ENCODE assay signal across 9 mouse cellular contexts in genomic region chr15:102376453-102377162, GRCm38 (mm10). TPM values are rescaled to one million over a fixed set of nuclear protein-coding genes. Genes with fewer than 3 reads are reported as not detected.
A peak's percentile ranks its signal among the peaks of the same experiment; 100 is the strongest.
DNase-seq lines count a peak whose midpoint lies in the region; ATAC-seq and TF ChIP-seq lines count a peak whose summit lies in the region.
"Had no signal": no experiment of that assay in that cellular context is flagged by ENCODE, and none has a peak within 500 bp of the region (broad histone marks: within the 10 kb centered on the region; RNA-seq: fewer than 3 reads in every experiment).

No protein-coding gene starts in this region.

- H3K4me1 ChIP-seq in E14TG2a.4 (replicated peaks; ENCODE audit: low read depth, low read length) = peaks cover 34% of the 10 kb centered on the region
- peaks cover 15% of the 10 kb centered on the region for H3K4me1 ChIP-seq in intestine, embryonic 16.5 days (ENCODE audit: control insufficient read depth, insufficient read depth, low read length)
- peaks cover 17% of the 10 kb centered on the region for H3K4me1 ChIP-seq in lung, embryonic 15.5 days

- H3K36me3 ChIP-seq in E14TG2a.4 (ENCODE audit: insufficient read depth, low read length) = no peaks in the 10 kb centered on the region
- H3K36me3 ChIP-seq in intestine, embryonic 16.5 days (ENCODE audit: control insufficient read depth, insufficient read depth, low read length) = no peaks in the 10 kb centered on the region
- no peaks in the 10 kb centered on the region for H3K36me3 ChIP-seq in lung, embryonic 15.5 days

- H3K9me3 ChIP-seq in E14TG2a.4 (ENCODE audit: low read length) = no peaks in the 10 kb centered on the region
- H3K9me3 ChIP-seq in intestine, embryonic 16.5 days (ENCODE audit: control insufficient read depth, low read length) = no peaks in the 10 kb centered on the region
- H3K9me3 ChIP-seq in lung, embryonic 15.5 days = no peaks in the 10 kb centered on the region

- peaks cover 56% of the 10 kb centered on the region for H3K27me3 ChIP-seq in E14TG2a.4 (ENCODE audit: insufficient read depth, low read length)
- H3K27me3 ChIP-seq in intestine, embryonic 16.5 days (replicated peaks; ENCODE audit: control insufficient read depth, insufficient read depth, low read length) = no peaks in the 10 kb centered on the region
- H3K27me3 ChIP-seq in lung, embryonic 15.5 days = no peaks in the 10 kb centered on the region

- peak overlapping the region; percentile 97 for H3K4me2 ChIP-seq in intestine, embryonic 16.5 days (ENCODE audit: low read depth, low read length)
- peak overlapping the region; percentile 99 for H3K4me2 ChIP-seq in lung, embryonic 15.5 days

- peak overlapping the region; percentile 87 for H3K4me3 ChIP-seq in E14TG2a.4 (replicated peaks; ENCODE audit: low read length)
- peak overlapping the region; percentile 72 for H3K4me3 ChIP-seq in intestine, embryonic 16.5 days (ENCODE audit: low read length)
- peak overlapping the region; percentile 67 for H3K4me3 ChIP-seq in lung, embryonic 15.5 days

- peak overlapping the region; percentile 79 for H3K9ac ChIP-seq in intestine, embryonic 16.5 days (ENCODE audit: low read depth, low read length)
- peak overlapping the region; percentile 72 for H3K9ac ChIP-seq in lung, embryonic 15.5 days

- H3K27ac ChIP-seq in intestine, embryonic 16.5 days (ENCODE audit: low read length) = peak overlapping the region; percentile 70
- peak overlapping the region; percentile 76 for H3K27ac ChIP-seq in lung, embryonic 15.5 days

- WGBS in intestine, embryonic 16.5 days = under 1% methylated on average over 43 of the region's 43 CpGs
- WGBS in lung, embryonic 15.5 days = under 1% methylated on average over 43 of the region's 43 CpGs

- peak; percentile 89 for ATAC-seq in intestine, embryonic 16.5 days
- ATAC-seq in lung, embryonic 15.5 days (ENCODE audit: borderline replicate concordance, extremely low read depth, low FRiP score, low TSS enrichment) = peak; percentile 86
- ATAC-seq in monocyte, adult 5-6 weeks (replicated peaks; ENCODE audit: insufficient number of reproducible peaks, low FRiP score, low TSS enrichment, poor library complexity, severe bottlenecking) = no peak

- peak; percentile 68 for DNase-seq in 416B (ENCODE audit: low read depth)
- DNase-seq in cerebellum, postnatal 14 days = peak; percentile 34 to 41
- DNase-seq in gastrocnemius, postnatal 10 days = peak; percentile 64
- peak; percentile 66 for DNase-seq in retina, postnatal 1 day

- TF ChIP-seq CTCF in E14TG2a.4 (conservative IDR thresholded peaks at IDR 0.05; ENCODE audit: low read length) = no peak

RNA-seq across cellular contexts. Expression of gene Sp7, which starts 9.6 kb away (rescaled TPM):
- 1 to 10 TPM in 1 of 2 experiments, under 1 TPM in 1; 0.14 to 7.4 TPM for total RNA-seq in gastrocnemius, postnatal 10 days (2021)
- polyA plus RNA-seq in intestine, embryonic 16.5 days (2015; fragmentation: Nextera tagmentation; extraction: Ambion mirVana) = 0.50 and 0.60 TPM in 2 replicates
- 0.48 and 0.55 TPM in 2 replicates for polyA plus RNA-seq in lung, embryonic 15.5 days (2015; fragmentation: Nextera tagmentation; extraction: Ambion mirVana)
- total RNA-seq in monocyte, adult 5-6 weeks (2017) = not detected in 3 replicates
- total RNA-seq: heart, postnatal 10 days had no signal

RNA-seq across cellular contexts. Expression of gene Aaas, which starts 26.0 kb away (rescaled TPM):
- 10 to 100 TPM in 1 of 2 experiments, 1 to 10 TPM in 1; 7.8 to 11.1 TPM for total RNA-seq in gastrocnemius, postnatal 10 days (2021)
- 50.6 and 59.1 TPM in 2 replicates for polyA plus RNA-seq in intestine, embryonic 16.5 days (2015; fragmentation: Nextera tagmentation; extraction: Ambion mirVana)
- polyA plus RNA-seq in lung, embryonic 15.5 days (2015; fragmentation: Nextera tagmentation; extraction: Ambion mirVana) = 91.1 and 92.0 TPM in 2 replicates
- total RNA-seq in monocyte, adult 5-6 weeks (2017) = 16.5 to 50.9 TPM (median 46.2 TPM) in 3 replicates

RNA-seq across cellular contexts. Expression of gene Sp1, which starts 29.3 kb away (rescaled TPM):
- total RNA-seq in gastrocnemius, postnatal 10 days (2021) = 10 to 100 TPM; 32.9 to 43.2 TPM
- polyA plus RNA-seq in intestine, embryonic 16.5 days (2015; fragmentation: Nextera tagmentation; extraction: Ambion mirVana) = 6.8 and 7.2 TPM in 2 replicates
- polyA plus RNA-seq in lung, embryonic 15.5 days (2015; fragmentation: Nextera tagmentation; extraction: Ambion mirVana) = 10.6 TPM in 2 replicates
- 66.1 to 99.7 TPM (median 74.8 TPM) in 3 replicates for total RNA-seq in monocyte, adult 5-6 weeks (2017)

RNA-seq across cellular contexts. Expression of gene Myg1, which starts 45.1 kb away (rescaled TPM):
- total RNA-seq in gastrocnemius, postnatal 10 days (2021) = 10 to 100 TPM; 18.7 to 20.8 TPM
- polyA plus RNA-seq in intestine, embryonic 16.5 days (2015; fragmentation: Nextera tagmentation; extraction: Ambion mirVana) = 75.3 and 80.9 TPM in 2 replicates
- 100 and 106 TPM in 2 replicates for polyA plus RNA-seq in lung, embryonic 15.5 days (2015; fragmentation: Nextera tagmentation; extraction: Ambion mirVana)
- 20.0 to 37.9 TPM (median 27.2 TPM) in 3 replicates for total RNA-seq in monocyte, adult 5-6 weeks (2017)

RNA-seq across cellular contexts. Expression of gene Pfdn5, which starts 50.7 kb away (rescaled TPM):
- total RNA-seq in gastrocnemius, postnatal 10 days (2021) = 100 to 1,000 TPM; 278 to 289 TPM
- polyA plus RNA-seq in intestine, embryonic 16.5 days (2015; fragmentation: Nextera tagmentation; extraction: Ambion mirVana) = 280 and 283 TPM in 2 replicates
- polyA plus RNA-seq in lung, embryonic 15.5 days (2015; fragmentation: Nextera tagmentation; extraction: Ambion mirVana) = 368 and 401 TPM in 2 replicates
- 576 to 776 TPM (median 626 TPM) in 3 replicates for total RNA-seq in monocyte, adult 5-6 weeks (2017)
